Mouse (Mus musculus): Measurements from ENCODE around the gene Pfkfb2. TPM values are rescaled to one million over a fixed set of nuclear protein-coding genes. Genes with fewer than 3 reads are reported as not detected.
"Not testable (repeated sequence)": the region's sequence is repeated elsewhere in the genome, so short reads cannot be mapped to it uniquely, and the experiment has no call there.

The Pfkfb2 gene
- polyA plus RNA-seq, 1 experiment, result 3.0 TPM

- no peak overlapping the region for H3ac ChIP-seq (ENCODE audit: control insufficient read depth, insufficient read length, low read depth)
- no peaks in the 10 kb centered on the region for H3K27me3 ChIP-seq (ENCODE audit: control insufficient read depth, insufficient read depth, insufficient read length)
- TF ChIP-seq CTCF (IDR thresholded peaks at IDR 0.05; ENCODE audit: control insufficient read depth, insufficient read depth, insufficient read length), result no peak
- TF ChIP-seq FOSL1 (IDR thresholded peaks at IDR 0.05; ENCODE audit: insufficient read depth, low read length, poor library complexity, severe bottlenecking), result no peak
- TF ChIP-seq MAX (IDR thresholded peaks at IDR 0.05), result no peak
- no peak for TF ChIP-seq MYOD1 (IDR thresholded peaks at IDR 0.05; ENCODE audit: control insufficient read depth, insufficient read length, low read depth)
- peaks cover 45% of the 10 kb centered on the region for H3K36me3 ChIP-seq (ENCODE audit: control insufficient read depth, insufficient read depth)
- no peaks in the 10 kb centered on the region for H3K79me2 ChIP-seq (ENCODE audit: control insufficient read depth, insufficient read depth)
- H3K4me3 ChIP-seq (ENCODE audit: insufficient read depth, poor library complexity, severe bottlenecking), result no peak overlapping the region
- no peaks in the 10 kb centered on the region for H3K79me3 ChIP-seq (ENCODE audit: low read depth)
Observed at GRCm38 (mm10) chr1:130698601-130699000, 30.5 kb downstream of the Pfkfb2 start.

- H3K79me3 ChIP-seq (ENCODE audit: low read depth), result no peaks in the 10 kb centered on the region
- no peaks in the 10 kb centered on the region for H3K36me3 ChIP-seq (ENCODE audit: control insufficient read depth, insufficient read depth)
- no peaks in the 10 kb centered on the region for H3K79me2 ChIP-seq (ENCODE audit: control insufficient read depth, insufficient read depth)
- TF ChIP-seq FOSL1 (IDR thresholded peaks at IDR 0.05; ENCODE audit: insufficient read depth, low read length, poor library complexity, severe bottlenecking), result no peak
- TF ChIP-seq MAX (IDR thresholded peaks at IDR 0.05), result no peak
- TF ChIP-seq MYOD1 (IDR thresholded peaks at IDR 0.05; ENCODE audit: control insufficient read depth, insufficient read length, low read depth), result no peak
- TF ChIP-seq USF1 (IDR thresholded peaks at IDR 0.05; ENCODE audit: low read depth), result no peak
- no peak for TF ChIP-seq CTCF (IDR thresholded peaks at IDR 0.05; ENCODE audit: control insufficient read depth, insufficient read depth, insufficient read length)
- TF ChIP-seq CEBPB (IDR thresholded peaks at IDR 0.05; ENCODE audit: low read depth), result no peak
- no peak for TF ChIP-seq MYOG (IDR thresholded peaks at IDR 0.05; ENCODE audit: control insufficient read depth, extremely low read depth, insufficient read length)
- H3K4me3 ChIP-seq (ENCODE audit: insufficient read depth, poor library complexity, severe bottlenecking), result no peak overlapping the region
- H3K27me3 ChIP-seq (ENCODE audit: control insufficient read depth, insufficient read depth, insufficient read length), result no peaks in the 10 kb centered on the region
- no peak overlapping the region for H3ac ChIP-seq (ENCODE audit: control insufficient read depth, insufficient read length, low read depth)
Observed at GRCm38 (mm10) chr1:130683905-130684304, 45.1 kb downstream of the Pfkfb2 start.

GRCm38 (mm10) chr1:130681656-130682413 lies 47.2 kb downstream of the Pfkfb2 start:
- H3K79me2 ChIP-seq (ENCODE audit: control insufficient read depth, insufficient read depth), result no peaks in the 10 kb centered on the region
- TF ChIP-seq CEBPB (IDR thresholded peaks at IDR 0.05; ENCODE audit: low read depth) (no peak), FOSL1 (IDR thresholded peaks at IDR 0.05; ENCODE audit: insufficient read depth, low read length, poor library complexity, severe bottlenecking) (no peak), MYOG (IDR thresholded peaks at IDR 0.05; ENCODE audit: control insufficient read depth, extremely low read depth, insufficient read length) (no peak)
- no peaks in the 10 kb centered on the region for H3K79me3 ChIP-seq (ENCODE audit: low read depth)
- H3K4me3 ChIP-seq (ENCODE audit: insufficient read depth, poor library complexity, severe bottlenecking), result no peak overlapping the region
- H3K27me3 ChIP-seq (ENCODE audit: control insufficient read depth, insufficient read depth, insufficient read length), result no peaks in the 10 kb centered on the region
- no peak overlapping the region for H3ac ChIP-seq (ENCODE audit: control insufficient read depth, insufficient read length, low read depth)
- H3K36me3 ChIP-seq (ENCODE audit: control insufficient read depth, insufficient read depth), result no peaks in the 10 kb centered on the region

GRCm38 (mm10) chr1:130681075-130681474 lies 48.0 kb downstream of the Pfkfb2 start:
- Histone ChIP-seq H3K36me3 (ENCODE audit: control insufficient read depth, insufficient read depth) (no peaks in the 10 kb centered on the region), H3K79me3 (ENCODE audit: low read depth) (no peaks in the 10 kb centered on the region), H3K4me3 (ENCODE audit: insufficient read depth, poor library complexity, severe bottlenecking) (no peak overlapping the region), H3ac (ENCODE audit: control insufficient read depth, insufficient read length, low read depth) (no peak overlapping the region), H3K27me3 (ENCODE audit: control insufficient read depth, insufficient read depth, insufficient read length) (no peaks in the 10 kb centered on the region), H3K79me2 (ENCODE audit: control insufficient read depth, insufficient read depth) (no peaks in the 10 kb centered on the region)
- TF ChIP-seq MAX (IDR thresholded peaks at IDR 0.05) (no peak), CEBPB (IDR thresholded peaks at IDR 0.05; ENCODE audit: low read depth) (no peak), FOSL1 (IDR thresholded peaks at IDR 0.05; ENCODE audit: insufficient read depth, low read length, poor library complexity, severe bottlenecking) (no peak), USF1 (IDR thresholded peaks at IDR 0.05; ENCODE audit: low read depth) (no peak), MYOD1 (IDR thresholded peaks at IDR 0.05; ENCODE audit: control insufficient read depth, insufficient read length, low read depth) (no peak), CTCF (IDR thresholded peaks at IDR 0.05; ENCODE audit: control insufficient read depth, insufficient read depth, insufficient read length) (no peak), MYOG (IDR thresholded peaks at IDR 0.05; ENCODE audit: control insufficient read depth, extremely low read depth, insufficient read length) (no peak)

GRCm38 (mm10) chr1:130678551-130678950 lies 50.5 kb downstream of the Pfkfb2 start:
- H3K79me3 ChIP-seq (ENCODE audit: low read depth), result no peaks in the 10 kb centered on the region
- no peak overlapping the region for H3K4me3 ChIP-seq (ENCODE audit: insufficient read depth, poor library complexity, severe bottlenecking)
- no peak for TF ChIP-seq CEBPB (IDR thresholded peaks at IDR 0.05; ENCODE audit: low read depth)
- TF ChIP-seq FOSL1 (IDR thresholded peaks at IDR 0.05; ENCODE audit: insufficient read depth, low read length, poor library complexity, severe bottlenecking), result no peak
- TF ChIP-seq MAX (IDR thresholded peaks at IDR 0.05), result no peak
- no peak for TF ChIP-seq MYOD1 (IDR thresholded peaks at IDR 0.05; ENCODE audit: control insufficient read depth, insufficient read length, low read depth)
- TF ChIP-seq USF1 (IDR thresholded peaks at IDR 0.05; ENCODE audit: low read depth), result no peak
- no peak for TF ChIP-seq CTCF (IDR thresholded peaks at IDR 0.05; ENCODE audit: control insufficient read depth, insufficient read depth, insufficient read length)
- TF ChIP-seq MYOG (IDR thresholded peaks at IDR 0.05; ENCODE audit: control insufficient read depth, extremely low read depth, insufficient read length), result no peak

GRCm38 (mm10) chr1:130663576-130663975 lies 65.5 kb downstream of the Pfkfb2 start:
- not testable (repeated sequence) for H3ac ChIP-seq (ENCODE audit: control insufficient read depth, insufficient read length, low read depth); H3K36me3 ChIP-seq (ENCODE audit: control insufficient read depth, insufficient read depth); H3K79me2 ChIP-seq (ENCODE audit: control insufficient read depth, insufficient read depth); H3K27me3 ChIP-seq (ENCODE audit: control insufficient read depth, insufficient read depth, insufficient read length); H3K4me3 ChIP-seq (ENCODE audit: insufficient read depth, poor library complexity, severe bottlenecking); H3K79me3 ChIP-seq (ENCODE audit: low read depth)

More at GRCm38 (mm10) chr1:130678551-130678950, 50.5 kb downstream of the Pfkfb2 start:
- Histone ChIP-seq H3ac (ENCODE audit: control insufficient read depth, insufficient read length, low read depth) (no peak overlapping the region), H3K27me3 (ENCODE audit: control insufficient read depth, insufficient read depth, insufficient read length) (no peaks in the 10 kb centered on the region), H3K79me2 (ENCODE audit: control insufficient read depth, insufficient read depth) (no peaks in the 10 kb centered on the region), H3K36me3 (ENCODE audit: control insufficient read depth, insufficient read depth) (no peaks in the 10 kb centered on the region)

All from C2C12 (cell line).